Mouse (Mus musculus) gastrocnemius, adult 18-20 months (tissue): ENCODE data around the gene Xylt1. TPM values are rescaled to one million over a fixed set of nuclear protein-coding genes. Genes with fewer than 3 reads are reported as not detected.

Experiments used
- DNase-seq: peaks from one replicate; pipeline ENCODE4 v3.0.0; 2021; ENCODE audit warnings: low spot score
- total RNA-seq, 2 experiments: library from RNA; stranded (reverse); gene quantifications; 2 replicates each; pipeline ENCODE4 v1.2.3; 2021

The Xylt1 gene
- total RNA-seq, 2 experiments from 2014 or later: 8.2 to 9.3 TPM

- no peak for DNase-seq
These were observed 13.2 kb downstream of the Xylt1 start for GRCm38 (mm10) chr7:117393976-117394375.

GRCm38 (mm10) chr7:117394380-117394779 is 13.6 kb downstream of the Xylt1 start:
- no peak for DNase-seq

DNA sequence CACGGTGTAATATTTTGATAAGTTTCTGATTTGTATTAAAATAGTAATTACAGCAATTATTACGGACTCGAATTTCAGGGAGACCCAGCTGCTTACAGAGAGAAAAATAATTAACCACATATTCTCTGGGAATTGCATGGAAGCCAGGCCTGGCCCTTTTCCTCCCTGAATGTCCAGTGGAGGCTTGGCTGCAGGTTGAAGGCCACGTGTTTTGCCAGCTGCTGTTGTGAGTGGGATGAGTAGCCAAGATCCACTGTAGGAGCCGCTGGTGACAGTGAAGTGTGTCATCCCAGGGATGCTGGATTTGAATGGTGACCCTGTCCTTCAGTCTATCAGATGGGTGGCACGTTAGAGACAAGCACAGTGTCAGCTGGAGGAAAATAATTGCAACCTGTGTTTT is 14.7 kb downstream of the Xylt1 start:
- no peak for DNase-seq

GRCm38 (mm10) chr7:117397877-117398276 is 17.1 kb downstream of the Xylt1 start:
- no peak for DNase-seq

DNA sequence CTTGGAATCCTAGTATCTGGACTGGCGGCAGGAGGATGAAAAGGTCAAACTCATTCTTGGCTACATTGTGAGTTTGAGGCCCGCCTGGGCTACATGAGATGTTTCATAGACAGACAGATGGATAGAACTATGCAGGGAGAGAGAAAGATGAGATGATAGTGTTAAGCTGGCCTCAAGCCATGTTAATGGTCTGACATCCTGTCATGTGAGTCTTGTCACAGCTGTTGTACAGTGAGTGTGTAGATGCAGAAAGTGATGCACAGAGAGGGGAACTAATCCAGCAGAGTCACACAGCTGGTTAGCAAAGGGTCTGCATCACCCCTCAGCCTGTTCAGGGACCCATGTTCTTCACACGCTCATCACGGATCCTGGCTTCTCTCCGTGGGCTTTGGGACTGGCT is 19.2 kb downstream of the Xylt1 start:
- no peak for DNase-seq

DNA sequence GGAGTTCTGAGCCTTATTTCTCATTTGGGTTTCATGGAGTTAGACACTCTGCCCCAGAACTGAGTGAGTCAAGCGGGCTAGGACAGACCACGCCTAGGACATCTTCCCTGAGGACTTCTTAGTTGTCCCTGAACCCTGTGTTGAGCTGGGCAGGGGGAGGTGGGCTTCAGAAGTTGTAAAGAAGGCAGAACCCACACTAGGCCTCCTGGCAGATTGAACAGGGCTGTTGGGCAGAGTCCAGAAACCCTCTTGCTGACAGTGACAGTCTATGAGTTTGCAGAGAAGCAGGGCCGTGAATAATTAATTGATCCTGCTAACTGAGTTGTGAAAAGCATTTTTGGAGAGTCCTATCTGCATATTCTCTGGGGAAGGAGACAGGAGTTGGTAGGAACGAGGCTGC is 20.8 kb downstream of the Xylt1 start:
- no peak for DNase-seq

GRCm38 (mm10) chr7:117406336-117406735 is 25.6 kb downstream of the Xylt1 start:
- no peak for DNase-seq

GRCm38 (mm10) chr7:117409268-117409988 is 28.6 kb downstream of the Xylt1 start:
- DNase-seq: no peak

DNA sequence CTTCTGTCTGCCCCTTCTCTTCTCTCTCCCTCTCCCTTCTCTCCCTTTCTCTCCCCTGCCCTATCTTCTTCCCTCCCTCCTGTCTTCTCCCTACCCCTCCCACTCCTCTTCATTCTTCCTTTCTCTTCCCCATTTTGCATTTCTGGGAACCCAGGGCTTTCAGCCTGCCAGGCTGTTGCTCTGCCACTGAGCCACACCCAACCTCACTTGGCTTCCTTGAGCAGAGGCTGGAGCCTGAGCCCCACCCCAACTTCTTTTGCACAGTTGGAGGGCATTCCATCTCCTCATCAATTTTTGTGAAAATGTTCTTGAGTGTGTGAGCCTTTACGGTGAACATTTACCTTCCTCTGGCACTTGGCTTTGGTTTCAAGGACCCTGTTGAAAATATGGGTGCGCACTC is 31.1 kb downstream of the Xylt1 start:
- no peak for DNase-seq

DNA sequence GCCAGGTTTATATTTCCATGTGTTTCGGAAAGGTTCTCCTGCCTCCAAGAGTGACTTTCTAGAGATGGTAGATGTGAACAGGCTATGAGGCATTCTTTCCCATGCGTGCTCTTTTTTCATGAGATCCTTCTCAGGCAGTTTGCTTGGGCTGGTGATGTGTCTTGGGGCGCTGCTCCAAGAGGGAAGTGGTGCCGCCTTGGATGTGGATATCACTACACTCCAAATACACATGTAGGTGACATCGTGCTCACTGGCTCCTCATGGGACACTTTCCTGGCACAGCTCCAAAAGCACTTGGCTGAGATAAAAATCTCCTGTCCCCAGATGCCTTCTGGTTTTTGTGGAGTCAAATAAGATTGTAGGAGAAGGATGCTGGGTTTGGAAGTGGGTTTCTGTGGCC is 31.6 kb downstream of the Xylt1 start:
- DNase-seq: peak; percentile 88

DNA sequence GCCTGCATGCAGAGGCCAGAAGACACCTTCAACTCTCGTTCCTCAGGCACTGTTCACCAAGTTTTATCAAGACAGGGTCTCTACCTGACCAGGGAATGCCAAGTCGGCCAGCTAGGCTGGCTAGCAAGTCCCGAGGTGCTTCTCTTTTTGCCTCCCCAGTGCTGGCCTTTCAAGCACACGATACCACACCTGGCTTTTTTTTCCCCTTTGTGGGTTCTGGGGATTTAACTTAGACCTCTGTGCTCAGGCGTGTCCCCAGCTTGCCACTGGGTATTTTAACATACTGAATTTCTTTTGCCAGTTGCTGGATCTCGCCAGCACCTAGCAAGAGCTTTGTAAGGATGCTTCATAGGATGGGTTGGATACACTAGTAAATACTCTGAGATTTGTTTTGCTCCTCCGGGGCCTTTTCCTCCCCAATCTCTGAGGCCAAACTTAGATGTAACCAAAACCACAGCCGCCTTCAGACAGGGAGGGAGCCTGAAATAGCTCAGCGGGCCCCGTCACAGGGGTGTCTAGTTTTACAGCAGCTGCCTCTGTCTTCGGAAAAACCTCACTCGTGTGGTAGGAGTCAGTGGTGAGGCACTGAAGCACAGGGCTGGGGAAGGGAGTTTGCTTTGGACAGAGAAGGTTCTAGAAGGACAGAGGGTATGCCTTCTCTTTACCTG is 33.7 kb downstream of the Xylt1 start:
- peak; percentile 77 for DNase-seq

GRCm38 (mm10) chr7:117415009-117415363 is 34.2 kb downstream of the Xylt1 start:
- no peak for DNase-seq

- DNase-seq: peak; percentile 28
These were observed 38.3 kb downstream of the Xylt1 start for GRCm38 (mm10) chr7:117419041-117419440.

GRCm38 (mm10) chr7:117419846-117420245 is 39.1 kb downstream of the Xylt1 start:
- DNase-seq: no peak

DNA sequence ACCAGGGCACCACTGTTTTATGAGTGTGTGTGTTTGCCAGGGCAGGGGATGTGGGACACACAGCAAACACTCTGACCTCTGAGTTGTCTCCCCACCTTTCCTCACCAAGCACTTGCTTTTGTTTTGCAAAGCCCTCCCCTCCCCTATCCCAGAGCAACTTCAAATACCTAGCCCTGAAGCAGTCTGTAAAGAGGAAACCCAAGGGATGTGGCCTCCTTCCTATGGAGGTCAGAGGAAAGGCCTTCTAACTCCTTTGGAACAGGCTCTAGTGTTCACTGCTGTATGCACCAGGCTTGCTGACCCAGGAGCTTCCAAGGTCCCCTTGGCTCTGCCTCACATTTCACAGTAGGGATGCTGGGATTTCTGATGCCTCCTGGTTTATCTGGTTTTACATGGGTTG is 39.5 kb downstream of the Xylt1 start:
- no peak for DNase-seq

DNA sequence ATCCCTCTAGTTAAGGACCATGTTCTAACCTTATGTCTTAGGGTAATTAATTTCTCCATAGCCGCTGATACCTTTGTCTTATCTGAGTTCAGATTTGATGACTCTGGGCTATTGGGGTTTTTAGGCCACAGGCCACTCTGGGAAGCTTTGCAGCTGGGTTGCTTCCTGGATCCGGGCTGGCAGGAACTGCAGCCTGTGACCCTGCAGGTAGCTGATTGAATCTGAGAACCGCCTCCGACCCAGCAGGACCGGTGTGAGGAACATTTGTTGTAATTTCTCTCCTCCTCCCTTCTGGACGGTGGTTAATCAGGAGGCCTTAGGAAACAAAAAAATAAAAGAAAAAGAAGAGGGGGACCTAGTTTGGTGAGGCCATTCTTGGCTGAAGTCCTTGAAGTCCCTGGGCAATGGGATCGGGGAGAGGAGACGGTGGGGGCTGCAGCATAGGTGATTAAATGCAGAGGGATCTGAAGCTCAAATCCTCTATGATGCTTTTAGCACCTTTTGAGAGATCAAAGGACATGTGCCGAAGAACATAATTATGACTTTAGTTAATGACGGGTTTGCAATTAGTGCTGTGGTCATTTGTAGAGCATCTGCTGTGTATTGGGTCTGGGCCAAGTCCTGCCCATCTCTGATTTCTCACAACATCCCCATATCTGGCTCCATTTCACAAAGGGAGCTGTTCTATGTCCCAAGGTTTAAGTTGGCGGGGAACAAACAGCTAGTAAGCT is 40.2 kb downstream of the Xylt1 start:
- DNase-seq: no peak

DNA sequence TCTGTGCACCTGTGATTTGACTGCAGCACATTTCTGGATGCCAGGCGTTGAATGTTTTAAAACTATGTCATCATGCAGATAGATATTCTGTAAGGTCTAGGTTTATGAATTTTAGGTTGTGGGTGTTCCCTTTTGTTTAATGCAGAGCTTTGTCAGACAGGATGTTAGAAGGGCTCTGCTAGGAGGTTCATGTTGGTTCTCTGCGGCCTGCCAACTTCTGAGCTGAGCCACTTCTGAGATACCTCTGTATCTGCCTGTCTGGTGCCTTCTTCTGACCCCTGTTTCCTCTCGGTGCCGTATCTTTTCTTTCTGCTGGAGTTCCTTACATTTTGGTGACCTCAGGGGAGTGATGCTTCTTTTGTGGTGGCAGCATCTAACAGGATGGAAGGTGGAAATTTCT is 44.1 kb downstream of the Xylt1 start:
- no peak for DNase-seq

DNA sequence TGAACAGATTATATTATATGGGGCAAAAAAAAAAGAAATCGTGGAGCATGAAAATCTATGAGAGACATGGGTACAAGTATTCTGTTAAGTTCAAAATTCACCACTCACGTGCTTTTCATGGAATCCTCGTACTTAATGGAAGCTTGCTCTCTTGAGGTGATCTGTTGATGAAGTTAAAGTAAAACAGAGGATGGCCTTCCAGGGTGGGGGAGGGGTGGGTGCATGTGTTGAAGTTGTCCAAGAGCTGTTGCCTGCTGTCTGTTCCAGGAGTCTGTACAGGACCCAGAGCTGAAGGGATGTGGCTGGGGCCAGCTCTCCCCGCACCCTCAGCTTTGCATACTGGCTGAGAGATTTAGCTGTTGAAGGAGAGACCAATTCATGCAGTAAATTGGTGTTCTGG is 45.6 kb downstream of the Xylt1 start:
- no peak for DNase-seq

DNA sequence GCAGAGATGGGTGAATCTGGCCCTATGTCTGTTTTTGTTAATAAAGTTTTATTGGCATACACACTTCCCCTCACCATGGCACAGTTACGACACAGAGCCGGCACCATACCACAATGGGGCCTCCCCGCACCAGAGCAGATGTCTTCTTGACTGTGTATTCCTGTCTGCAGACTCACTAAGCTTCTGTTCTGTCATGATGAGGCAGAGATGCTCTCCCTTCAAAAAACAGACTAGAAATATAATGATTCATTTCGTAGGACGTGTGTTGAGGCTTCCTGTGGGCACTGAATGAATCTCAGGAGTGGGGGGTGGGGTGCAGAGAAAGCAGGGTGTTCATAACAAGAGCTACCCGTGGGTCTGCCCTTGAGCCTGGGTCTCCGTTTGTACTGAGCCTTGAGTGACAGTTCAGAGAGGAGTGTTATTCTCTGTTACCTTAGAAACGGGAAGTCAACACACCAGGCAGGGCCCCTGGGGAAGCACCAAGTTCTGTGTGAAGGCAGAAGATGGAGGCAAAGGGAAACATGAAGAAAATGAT is 48.0 kb downstream of the Xylt1 start:
- DNase-seq: no peak

DNA sequence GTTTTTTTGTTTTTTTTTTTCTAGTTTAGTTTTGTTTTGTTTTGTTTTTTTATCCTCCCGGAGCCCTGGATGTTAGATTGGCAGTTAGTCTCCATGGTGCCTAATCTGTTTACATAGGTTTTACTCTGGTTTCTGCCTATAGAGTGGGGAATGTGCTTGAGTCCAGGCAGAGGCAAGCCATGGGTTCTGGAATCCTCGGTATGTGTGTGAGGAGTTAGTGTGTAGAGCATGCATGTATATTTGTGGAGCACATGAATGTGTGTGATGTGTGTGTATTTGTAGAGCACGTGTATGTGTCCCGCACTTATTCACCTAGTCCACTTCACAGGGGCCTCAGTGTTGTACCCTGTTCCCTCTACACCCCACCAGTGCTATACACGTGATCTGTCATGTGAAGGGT is 48.7 kb downstream of the Xylt1 start:
- no peak for DNase-seq

DNA sequence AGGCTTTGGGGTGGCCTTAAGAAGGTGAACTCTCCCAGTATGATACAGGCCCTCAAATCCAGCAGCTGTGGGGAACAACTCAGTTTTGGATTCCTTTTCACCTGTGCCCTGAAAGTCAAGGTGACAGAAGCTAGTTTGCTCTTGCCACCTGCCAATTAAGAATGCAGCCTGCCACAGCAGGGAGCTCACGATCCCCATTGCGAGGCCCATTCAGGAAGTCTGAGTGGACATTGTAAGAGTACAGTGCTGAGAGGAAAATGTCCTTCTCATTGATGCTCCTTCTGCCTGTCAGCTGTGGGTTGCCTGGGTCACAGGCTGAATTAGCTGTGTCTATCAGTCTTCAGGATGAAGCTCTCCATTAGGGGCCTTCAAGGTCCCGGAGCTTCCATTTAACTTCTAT is 49.1 kb downstream of the Xylt1 start:
- no peak for DNase-seq

DNA sequence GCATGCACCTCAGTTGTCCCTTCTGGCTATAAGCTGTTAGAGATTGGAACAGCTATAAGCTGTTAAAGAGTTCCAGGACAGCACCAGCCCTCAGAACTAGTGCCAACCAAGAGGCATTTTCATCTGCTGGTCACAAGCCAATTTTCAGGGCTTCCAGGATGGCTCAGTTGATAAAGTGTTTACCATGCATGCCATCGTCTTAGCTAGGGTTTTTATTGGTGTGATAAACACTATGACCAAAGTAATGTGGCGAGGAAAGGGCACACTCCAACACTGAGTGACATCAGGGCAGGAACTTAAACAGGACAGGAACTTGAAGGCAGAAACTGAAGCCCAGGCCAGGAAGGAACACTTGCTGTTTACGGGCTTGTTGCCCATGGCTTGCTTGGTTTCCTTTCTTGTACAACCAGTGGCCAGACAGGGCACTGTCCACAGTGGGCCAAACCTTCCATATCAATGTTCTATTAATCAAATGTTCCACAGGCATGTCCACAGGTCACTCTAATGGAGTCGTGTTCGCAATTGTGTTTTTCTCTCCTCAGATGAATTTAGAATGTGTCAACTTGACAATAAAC is 49.7 kb downstream of the Xylt1 start:
- DNase-seq: peak; percentile 52
